Mouse (Mus musculus) hindlimb bud, embryonic 11.5 days (tissue): ENCODE data around the gene Tmem41b.
"Not testable (repeated sequence)": the region's sequence is repeated elsewhere in the genome, so short reads cannot be mapped to it uniquely, and the experiment has no call there.

Experiments
- DNase-seq: peaks from one replicate; pipeline ENCODE4 v3.0.0-alpha.2; 2012; ENCODE audit warnings: low read depth, low spot score; ENCODE audit errors: extremely low spot score

The Tmem41b gene

DNA sequence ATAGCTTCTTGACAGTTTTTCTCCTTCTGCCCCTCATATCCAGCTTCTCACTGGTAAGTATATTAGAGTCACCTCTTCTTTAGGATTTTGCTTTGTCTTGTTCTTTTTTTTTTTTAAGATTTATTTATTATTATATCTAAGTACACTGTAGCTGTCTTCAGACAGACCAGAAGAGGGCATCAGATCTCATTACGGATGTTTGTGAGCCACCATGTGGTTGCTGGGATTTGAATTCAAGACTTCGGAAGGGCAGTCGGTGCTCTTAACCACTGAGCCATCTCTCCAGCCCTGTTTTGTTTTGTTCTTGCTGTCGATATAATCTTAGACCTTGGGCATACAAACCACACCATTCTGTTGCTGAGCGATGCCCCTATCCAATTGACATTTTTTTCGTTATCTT lies at the start of gene Tmem41b:
Gene Tmem41b (minus strand): TSS at position 155 of the 400 bp plus-strand sequence.
- not testable (repeated sequence) for DNase-seq

DNA sequence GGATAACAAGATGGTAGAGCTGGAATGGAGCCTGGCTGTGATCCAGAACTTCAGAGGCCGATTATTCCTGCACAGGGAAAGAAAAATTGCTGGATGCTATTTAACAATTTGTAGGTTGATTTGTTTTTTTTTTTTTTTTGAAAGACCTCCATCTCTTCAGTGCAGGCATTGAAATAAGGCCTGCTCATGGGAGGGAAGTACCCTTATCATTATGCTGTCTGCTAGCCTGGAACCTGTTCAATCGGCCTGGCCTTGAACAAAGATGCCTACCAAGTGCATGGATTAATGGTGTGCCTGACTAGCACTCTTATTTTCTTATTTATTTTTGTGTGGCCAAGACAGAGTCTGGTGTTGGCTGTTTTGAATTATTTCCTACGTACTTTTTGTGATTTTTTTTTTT lies 43.6 kb upstream of the Tmem41b start:
- no peak for DNase-seq

DNA sequence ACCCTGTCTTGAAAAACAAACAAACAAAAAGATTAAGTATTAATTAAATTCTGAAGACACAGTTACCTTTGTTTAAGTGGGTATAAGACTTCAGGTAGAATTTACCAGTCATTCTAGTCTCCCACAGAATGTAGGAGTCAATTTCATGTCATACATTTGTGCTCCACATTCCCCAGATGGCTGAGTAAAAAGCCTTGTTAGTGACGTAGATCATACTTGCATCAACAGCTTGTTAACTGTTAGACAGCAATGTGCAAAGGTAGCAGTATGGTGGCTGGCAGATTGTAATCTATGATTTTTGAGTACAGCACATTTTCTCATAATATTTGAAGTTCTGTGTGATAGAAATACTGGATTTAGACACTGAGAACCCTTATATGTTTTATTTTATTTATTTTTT lies 42.1 kb upstream of the Tmem41b start:
- no peak for DNase-seq

DNA sequence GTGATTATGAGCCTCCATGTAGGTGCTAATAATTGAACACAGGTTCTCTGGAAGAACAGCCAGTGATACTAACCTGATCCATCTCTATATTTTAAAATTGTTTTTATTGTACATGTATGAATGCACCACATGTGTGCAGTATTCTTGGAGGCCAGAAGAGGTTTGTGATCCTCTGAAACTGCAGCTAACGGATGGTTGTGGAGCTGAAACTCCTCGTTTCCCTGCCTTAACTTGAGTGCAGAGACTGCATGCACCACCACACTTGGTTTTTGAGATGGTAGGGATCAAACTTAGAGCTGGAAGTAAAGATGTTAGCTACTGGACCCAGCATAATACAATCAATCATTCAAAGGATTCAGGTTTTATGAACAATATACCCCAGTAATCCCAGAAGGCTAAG lies 39.9 kb upstream of the Tmem41b start:
- DNase-seq, result no peak

DNA sequence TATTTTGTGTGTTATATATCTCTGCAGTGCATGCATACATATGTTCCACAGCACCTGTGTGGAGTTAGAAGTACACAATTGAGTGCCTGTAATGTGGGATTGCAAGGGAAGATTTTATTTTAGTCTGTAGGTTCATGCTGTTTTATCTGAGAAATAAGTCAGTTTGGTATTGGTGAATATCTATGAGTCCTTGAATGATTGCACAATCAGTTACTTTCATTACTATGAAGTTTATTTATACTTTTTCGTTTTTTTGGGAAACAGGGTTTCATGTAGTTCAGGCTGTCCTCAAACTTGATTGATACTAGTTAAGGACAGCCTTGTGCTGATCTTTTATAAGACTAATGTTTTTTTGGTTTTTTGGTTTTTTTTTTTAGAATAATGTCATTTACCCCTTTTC lies 36.8 kb upstream of the Tmem41b start:
- DNase-seq, result no peak

DNA sequence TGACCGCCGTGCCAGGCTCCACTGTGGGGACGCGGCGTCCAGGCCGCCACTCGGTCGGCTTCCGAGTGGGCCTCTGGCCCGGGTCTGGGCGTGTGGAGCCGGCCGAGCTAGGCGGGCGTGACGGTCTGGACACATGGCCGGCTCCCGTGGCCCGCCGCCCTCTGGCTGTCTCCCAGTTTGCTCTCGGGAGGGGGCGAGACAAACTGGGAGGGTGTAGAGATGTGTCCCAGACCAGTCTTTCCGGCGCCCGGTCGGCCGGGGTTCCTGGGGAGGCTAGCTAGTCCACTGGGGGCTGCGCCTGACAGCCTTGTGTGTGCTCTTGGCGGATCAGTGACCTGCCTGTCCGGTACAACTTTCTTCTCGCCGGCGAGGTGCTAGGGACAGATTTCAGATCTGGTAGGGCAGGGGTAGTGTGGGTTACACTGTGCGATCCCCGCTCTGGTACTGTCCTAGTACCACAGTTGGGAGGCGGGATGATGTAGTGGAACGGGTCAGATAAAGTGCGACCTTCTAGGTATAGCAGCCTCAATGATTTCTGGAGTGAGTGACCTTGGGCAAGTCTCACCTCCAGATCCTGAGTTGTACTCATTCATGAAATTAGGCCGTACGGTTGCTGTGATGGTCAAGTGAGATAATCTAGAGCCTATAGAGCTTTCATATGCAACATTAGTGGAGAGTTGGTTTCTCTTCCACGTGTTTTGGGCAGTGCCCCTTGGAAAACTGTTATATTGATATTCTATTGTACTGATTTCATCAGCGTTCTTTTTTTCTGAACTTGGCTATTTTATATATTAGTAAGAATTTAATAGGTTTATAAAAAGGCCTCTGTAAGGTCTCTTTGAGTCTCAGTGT lies 32.1 kb upstream of the Tmem41b start:
- DNase-seq, result no peak

DNA sequence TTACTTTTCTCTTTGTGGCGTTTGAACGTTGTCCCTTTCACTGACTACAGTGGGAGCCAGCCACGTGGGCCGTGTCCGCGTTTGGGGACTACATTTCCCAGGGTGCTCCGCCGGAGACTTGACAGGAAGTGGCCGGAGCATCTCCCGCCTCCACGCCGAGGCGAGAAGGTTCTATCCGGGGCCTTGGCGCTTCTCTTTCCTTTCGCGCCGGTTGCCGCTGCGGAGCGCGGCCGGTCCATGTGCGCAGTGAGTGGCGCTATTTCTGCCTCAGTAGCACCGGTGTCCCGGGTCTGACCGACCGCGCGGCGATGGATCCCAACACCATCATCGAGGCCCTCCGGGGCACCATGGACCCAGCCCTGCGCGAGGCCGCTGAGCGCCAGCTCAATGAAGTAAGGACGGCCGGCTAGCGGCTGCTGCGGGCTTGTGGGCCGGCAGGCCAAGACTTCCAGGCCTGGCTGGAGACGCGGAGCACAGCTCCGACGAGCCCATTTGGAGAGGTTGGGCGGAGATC lies 31.4 kb upstream of the Tmem41b start, which contains the start of gene Ipo7:
Gene Ipo7 (plus strand): TSS at position 158 of the 514 bp plus-strand sequence.
- peak; percentile 74 for DNase-seq

DNA sequence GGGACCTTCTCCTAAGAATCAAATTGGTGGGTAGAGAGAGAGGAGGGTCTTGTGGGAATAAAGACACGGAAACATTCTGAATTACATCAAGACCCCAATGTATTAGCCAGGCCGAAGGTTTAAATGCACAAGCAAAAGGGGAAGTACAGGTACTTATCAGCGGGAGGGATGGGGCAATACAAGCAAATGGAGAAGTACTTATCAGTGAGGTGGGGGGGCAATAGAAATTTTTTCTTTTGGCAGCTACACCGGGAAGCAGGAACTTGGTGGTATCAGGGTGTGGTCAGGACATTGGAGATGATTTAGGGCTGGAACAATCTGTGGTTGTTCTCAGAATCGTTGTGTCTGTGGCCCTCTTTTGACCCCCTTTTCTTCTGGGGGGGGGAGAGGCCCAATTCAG lies 27.5 kb upstream of the Tmem41b start:
- DNase-seq, result no peak

DNA sequence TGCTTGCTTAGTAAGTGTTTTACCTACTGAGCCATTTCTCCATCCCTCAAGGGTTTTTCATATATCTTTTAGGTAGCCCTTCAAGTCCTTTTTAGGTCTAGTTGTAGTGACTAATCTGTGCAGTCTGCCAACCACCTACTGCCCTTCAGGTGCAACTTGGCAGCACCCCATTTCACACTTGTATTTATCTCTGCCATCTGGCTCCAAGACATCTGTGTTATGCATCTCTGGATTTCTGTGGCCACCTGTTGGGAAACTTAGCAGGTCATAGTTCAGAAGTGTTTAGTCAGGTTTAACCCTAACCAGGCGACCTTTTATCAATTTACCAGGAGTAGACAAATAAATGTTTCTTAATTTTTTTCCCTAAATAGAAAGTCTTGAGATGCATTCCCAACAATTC lies 24.7 kb upstream of the Tmem41b start:
- no peak for DNase-seq

DNA sequence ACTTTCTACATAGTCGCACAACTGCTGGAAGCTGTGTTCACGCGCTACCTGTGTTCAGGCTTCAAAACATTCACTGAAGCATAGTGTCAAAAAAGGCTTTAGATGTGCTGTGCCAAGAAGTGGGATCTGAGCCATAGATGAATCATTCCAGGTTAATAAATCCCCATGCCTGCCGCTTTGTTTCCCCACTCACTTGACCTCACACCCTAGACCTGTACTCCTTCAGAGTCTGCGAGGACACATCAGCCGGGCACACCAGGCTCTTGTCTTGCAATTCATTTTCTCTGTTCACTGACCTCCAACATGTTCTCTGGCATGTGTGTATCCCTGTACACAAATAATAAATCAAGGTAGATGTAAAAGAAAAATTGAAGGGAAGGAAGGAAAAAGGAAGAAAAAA lies 22.4 kb upstream of the Tmem41b start:
- no peak for DNase-seq

DNA sequence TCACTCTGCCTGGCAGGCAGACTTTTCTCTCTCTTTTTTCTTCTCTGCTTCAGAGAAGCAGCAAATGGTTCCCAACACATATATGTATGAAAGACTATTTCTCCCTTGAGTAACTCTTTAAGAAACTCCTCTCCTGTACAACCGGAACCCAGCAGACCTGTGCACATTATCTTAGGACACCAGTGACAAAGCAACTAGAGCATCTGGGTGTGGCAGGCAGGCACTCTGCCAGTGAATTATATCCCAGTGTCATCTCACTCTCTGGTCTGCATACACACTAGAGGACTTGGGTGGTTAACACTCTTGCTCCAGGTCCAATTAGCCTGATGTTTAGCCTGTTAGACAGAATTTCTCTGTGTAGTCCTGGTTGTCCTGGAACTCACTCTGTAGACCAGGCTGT lies 21.8 kb upstream of the Tmem41b start:
- no peak for DNase-seq

DNA sequence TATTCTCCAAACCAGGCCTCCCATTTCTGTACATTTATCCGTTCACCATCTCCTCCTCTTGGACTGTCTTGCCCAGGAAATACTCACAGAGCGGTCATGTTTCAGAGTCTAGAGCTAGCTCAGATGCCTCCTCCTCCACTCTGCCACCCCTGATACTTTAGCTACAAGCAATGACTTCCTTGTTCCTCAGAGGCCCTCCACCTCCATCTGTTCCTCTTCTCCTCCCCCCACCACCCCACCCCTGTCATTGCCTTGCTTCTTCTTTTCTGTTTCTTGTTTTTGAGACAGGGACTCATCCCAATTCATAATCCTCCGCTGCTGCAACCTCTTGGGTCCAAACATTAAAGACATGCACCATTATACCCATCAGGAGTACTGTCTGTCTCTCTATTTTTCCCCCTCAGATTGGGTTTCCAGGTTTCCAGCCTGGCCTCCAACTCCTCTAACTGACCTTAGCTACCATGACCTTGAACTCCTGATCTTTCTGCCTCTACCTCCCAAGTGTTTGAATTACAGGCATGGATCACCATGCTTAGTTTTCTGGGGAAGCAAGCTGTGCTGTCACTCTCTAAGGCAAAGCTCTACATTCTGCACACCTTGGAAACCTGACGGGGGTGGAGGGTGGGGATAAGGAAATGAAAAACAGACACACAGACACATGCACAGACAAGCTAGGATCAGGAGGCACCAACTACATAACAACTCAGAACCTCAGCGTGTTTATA lies 19.9 kb upstream of the Tmem41b start:
- DNase-seq, result no peak

DNA sequence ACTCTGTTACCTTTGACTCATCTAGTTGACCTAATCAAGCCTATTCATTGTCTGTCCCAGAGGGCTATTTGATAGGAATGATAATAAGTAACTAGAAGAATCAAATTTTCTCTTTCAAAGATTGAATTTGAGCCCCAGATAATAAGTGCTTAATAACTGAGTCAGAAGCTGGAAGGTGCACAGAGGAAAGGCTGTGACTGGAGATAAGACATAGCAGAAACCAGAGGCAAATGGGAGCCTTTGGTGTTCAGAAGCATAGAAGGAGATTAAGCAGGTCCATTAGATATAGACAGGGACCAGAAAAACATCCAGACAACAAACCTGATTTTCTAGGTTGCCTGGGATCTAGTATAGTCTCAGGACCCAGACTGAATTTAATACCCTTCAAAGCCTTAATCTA lies 19.2 kb upstream of the Tmem41b start:
- DNase-seq, result no peak

DNA sequence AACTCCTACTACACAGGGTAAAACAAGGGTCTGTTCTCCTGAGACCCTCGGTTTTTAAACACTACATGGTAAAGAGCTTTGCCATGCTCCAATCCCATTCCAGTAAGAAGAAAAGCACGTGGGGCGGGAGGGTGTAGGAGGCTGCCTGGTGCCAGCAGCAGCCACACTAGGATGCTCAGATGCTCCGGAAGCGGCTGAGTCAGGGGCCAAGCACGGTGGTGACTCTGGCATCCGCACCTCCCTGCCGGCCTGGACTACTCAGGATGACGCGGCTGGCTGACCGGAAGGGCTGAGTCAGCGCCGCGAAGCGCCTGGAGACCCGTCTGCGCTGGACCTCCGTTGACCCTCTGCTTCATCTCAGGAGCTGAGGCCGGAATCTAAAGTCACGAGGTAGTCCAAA lies 16.2 kb upstream of the Tmem41b start:
- no peak for DNase-seq

DNA sequence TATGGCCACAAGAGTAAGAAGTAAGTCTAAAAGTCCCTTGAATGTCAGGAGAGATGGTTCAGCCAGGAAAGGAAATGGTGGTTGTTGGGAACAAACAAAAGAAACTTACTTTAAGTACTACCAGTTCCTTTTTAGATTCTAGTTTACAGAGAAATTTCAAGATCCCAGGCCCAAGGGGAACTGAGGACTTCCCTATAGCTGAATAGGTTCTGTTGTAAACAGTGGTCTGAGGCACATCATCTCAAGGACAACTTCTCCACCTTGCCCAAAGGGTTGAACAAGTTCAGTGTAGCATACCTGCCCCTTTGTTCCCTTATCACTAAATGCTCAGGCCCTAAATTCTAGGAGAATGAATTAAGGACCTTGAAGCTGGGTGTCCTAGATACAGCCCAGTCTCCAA lies 15.4 kb upstream of the Tmem41b start:
- DNase-seq, result no peak

DNA sequence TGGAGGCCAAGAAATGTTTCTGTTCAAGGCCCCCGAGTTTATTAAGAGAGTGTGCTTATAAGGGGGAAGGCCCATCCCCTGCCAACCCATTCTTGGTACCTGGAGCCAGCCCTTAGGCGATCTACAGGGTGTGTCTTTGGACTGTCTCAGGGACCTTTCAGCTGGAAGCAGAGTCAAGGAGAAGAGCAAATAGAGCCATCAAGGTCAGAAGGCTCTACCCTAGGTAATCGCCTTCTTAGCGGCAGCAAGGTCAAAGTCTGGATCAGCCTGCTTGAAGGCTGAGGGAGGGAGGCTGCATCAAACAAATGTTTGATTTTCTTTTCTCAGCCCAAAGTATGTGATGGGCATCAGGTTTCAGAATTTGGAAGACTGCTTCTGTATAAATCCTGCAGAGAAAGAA lies 11.7 kb upstream of the Tmem41b start:
- DNase-seq, result no peak

DNA sequence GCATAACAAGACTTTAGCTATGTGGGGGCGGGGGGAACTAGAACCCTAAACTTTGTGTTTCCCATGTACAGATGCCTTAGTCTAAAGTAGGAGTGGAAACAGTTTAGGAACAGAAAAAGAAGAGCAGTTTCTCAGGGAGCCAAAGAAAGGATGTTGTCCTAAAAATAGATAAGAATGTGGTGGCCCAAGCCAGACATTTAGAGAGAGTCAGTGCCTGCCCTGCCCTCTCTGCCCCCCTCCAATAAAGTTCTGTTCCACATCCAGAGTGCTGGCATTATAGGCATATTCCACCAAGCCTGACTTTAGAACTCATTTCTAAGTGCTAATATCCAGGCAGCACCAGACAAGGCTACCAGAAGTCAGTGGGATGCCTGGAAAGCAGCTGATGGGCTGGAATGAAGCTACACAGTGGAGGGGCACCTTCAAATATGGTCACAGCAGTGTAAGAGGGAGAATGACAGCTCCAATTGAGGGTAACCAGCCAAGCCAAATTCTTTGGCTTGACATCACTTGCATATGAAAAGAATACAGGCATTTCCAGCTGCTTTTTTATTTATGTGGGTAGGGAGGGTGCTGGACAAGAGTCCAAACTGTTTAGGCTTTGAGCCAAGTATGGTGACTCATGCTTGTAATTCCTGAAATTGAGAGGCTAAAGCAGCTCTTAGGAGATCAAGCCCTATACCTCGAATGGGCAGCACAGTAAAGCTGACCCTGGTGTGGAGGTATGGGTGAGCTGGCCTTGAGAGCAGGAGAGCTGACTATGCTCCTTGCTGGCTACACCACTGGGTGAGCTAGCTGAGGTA lies 6.6 kb upstream of the Tmem41b start:
- no peak for DNase-seq

DNA sequence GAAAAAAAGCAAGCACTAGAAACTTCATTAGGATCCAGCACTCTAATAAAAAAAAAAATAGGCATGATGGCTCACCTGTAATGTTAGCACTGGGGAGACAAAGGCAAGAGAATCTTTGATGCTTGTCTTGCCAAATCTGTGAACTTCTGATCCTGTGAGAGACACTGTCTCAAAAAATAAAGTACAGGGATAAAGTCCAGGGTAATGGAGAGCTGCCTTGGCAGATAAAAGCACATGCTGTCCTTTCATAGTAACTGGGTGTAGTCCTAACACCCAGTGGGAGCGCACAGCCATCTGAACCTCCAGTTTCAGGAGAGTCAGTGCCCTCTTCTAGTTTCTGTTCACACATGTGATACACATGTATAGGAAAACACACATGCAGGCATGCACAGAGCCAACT lies 4.6 kb upstream of the Tmem41b start:
- DNase-seq, result no peak

DNA sequence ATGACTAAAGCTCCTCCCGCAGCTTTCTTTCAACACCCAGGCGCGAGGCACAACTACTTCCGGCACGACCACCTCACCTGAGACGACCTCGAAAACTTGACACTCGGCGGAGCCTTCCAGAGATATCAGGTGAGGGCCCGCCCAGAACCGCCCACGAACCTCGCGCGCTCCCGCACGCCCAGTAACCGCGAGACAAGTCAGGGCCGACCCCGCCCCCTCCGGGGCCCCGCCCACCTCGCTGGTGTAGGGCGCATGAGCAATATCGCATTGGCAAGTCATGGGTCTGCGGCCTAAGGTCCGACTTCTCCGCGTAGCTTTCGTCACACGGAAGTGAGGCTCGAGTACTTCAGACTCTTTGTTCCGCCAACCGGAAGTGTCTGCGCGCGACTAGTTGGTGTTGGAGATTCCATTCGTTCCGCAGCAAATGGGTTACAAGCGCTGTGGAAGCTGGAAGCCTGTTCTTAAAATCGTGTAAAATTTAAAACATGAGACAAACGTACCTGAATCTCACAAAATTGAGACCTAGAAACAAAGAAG lies 528 bp downstream of the Tmem41b start:
- peak; percentile 97 for DNase-seq

DNA sequence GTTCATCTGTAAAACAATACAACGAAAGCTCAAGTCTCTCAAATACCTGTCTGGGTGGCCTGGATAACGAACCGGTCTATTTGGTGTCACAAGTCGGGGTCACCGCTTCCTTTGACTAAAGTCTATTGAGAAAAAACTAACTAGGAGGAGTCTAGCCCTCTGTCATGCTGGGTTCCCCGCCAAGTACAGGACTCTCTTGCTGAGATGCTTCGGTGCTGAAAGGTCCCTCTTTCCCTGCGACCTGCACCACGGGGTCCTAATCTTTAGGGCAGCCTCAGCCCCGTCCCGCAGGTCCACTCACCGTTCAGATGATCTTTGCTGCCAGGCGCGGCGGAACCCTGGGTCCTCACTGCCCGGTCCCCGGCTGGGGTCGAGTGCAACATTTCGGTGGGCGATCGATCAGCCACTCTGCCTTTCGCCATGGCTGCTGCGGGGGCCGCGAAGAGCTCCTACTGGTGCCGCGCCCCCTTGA lies 1.0 kb downstream of the Tmem41b start:
- no peak for DNase-seq

DNA sequence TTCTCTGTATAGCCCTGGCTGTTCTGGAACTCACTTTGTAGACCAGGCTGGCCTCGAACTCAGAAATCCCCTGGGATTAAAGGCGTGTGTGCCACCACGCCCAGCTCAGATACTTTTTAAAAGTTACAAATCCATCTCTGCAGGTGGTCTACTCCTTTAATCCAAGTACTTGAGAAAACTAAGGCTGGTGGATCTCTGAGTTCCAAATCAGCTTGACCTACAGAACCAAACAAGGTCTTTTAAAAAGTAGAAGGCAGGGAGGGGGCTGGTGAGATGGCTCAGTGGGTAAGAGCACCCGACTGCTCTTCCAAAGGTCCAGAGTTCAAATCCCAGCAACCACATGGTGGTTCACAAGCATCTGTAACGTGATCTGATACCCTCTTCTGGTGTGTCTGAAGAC lies 2.1 kb downstream of the Tmem41b start:
- DNase-seq, result not testable (repeated sequence)
